Mouse (Mus musculus): ENCODE measurements around the gene Canx. TPM values are rescaled to one million over a fixed set of nuclear protein-coding genes. Genes with fewer than 3 reads are reported as not detected.

Gene Canx
- polyA plus RNA-seq, 1 experiment from 2014 or later, result 273 TPM

GRCm38 (mm10) chr11:50345486-50345885, 20.0 kb upstream of the Canx start:
- no peaks in the 10 kb centered on the region for H3K27me3 ChIP-seq (replicated peaks; ENCODE audit: control insufficient read depth, insufficient read depth, low read length)
- H3K36me3 ChIP-seq (ENCODE audit: control insufficient read depth, insufficient read depth), result no peaks in the 10 kb centered on the region
- no peaks in the 10 kb centered on the region for H3K4me1 ChIP-seq (replicated peaks; ENCODE audit: control insufficient read depth, insufficient read depth, low read length)
- no peak overlapping the region for H3K4me2 ChIP-seq (ENCODE audit: low read length)
- no peak overlapping the region for H3K4me3 ChIP-seq (replicated peaks; ENCODE audit: low read length)
- no peak overlapping the region for H3K9ac ChIP-seq (replicated peaks; ENCODE audit: low read depth, low read length)
- 69% methylated on average over 4 of the region's 4 CpGs for WGBS
- no peak for ATAC-seq
- no peaks in the 10 kb centered on the region for H3K9me3 ChIP-seq (ENCODE audit: control insufficient read depth, low read length)
- no peak overlapping the region for H3K27ac ChIP-seq (ENCODE audit: low read length)

DNA sequence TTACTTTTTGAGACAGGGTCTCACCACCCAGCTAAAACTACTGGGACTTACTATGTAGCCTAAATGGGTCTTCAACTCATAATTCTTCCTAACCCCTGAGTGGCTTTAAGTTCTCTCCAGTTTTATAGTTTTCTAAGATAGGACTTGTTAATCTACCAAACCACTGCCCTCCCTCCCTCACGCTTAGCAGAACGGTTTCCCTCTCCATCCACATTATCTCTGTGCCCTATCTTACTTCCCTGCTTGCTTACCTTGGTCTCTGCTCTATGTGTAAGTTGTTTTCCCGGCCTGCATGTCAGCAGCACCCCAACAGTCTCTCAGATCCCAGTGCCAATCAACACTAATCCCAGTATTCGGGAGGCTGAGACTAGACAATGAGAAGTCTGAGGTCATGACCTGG, 11.4 kb upstream of the Canx start:
- no peaks in the 10 kb centered on the region for H3K4me1 ChIP-seq (replicated peaks; ENCODE audit: control insufficient read depth, insufficient read depth, low read length)
- no peak overlapping the region for H3K27ac ChIP-seq (ENCODE audit: low read length)
- ATAC-seq, result no peak
- H3K9me3 ChIP-seq (ENCODE audit: control insufficient read depth, low read length), result no peaks in the 10 kb centered on the region
- H3K27me3 ChIP-seq (replicated peaks; ENCODE audit: control insufficient read depth, insufficient read depth, low read length), result no peaks in the 10 kb centered on the region
- H3K4me2 ChIP-seq (ENCODE audit: low read length), result no peak overlapping the region
- no peaks in the 10 kb centered on the region for H3K36me3 ChIP-seq (ENCODE audit: control insufficient read depth, insufficient read depth)
- no peak overlapping the region for H3K9ac ChIP-seq (replicated peaks; ENCODE audit: low read depth, low read length)
- WGBS, result 63% methylated on average over 4 of the region's 4 CpGs
- H3K4me3 ChIP-seq (replicated peaks; ENCODE audit: low read length), result no peak overlapping the region

GRCm38 (mm10) chr11:50336126-50336525, 10.7 kb upstream of the Canx start:
- no peak for ATAC-seq
- H3K9ac ChIP-seq (replicated peaks; ENCODE audit: low read depth, low read length), result no peak overlapping the region
- H3K4me3 ChIP-seq (replicated peaks; ENCODE audit: low read length), result no peak overlapping the region
- H3K36me3 ChIP-seq (ENCODE audit: control insufficient read depth, insufficient read depth), result no peaks in the 10 kb centered on the region
- no peak overlapping the region for H3K4me2 ChIP-seq (ENCODE audit: low read length)
- no peaks in the 10 kb centered on the region for H3K9me3 ChIP-seq (ENCODE audit: control insufficient read depth, low read length)
- H3K4me1 ChIP-seq (replicated peaks; ENCODE audit: control insufficient read depth, insufficient read depth, low read length), result no peaks in the 10 kb centered on the region
- H3K27me3 ChIP-seq (replicated peaks; ENCODE audit: control insufficient read depth, insufficient read depth, low read length), result no peaks in the 10 kb centered on the region
- 65% methylated on average over 1 of the region's 1 CpGs for WGBS
- H3K27ac ChIP-seq (ENCODE audit: low read length), result no peak overlapping the region

GRCm38 (mm10) chr11:50333181-50333580, 7.7 kb upstream of the Canx start:
- no peaks in the 10 kb centered on the region for H3K36me3 ChIP-seq (ENCODE audit: control insufficient read depth, insufficient read depth)
- H3K27me3 ChIP-seq (replicated peaks; ENCODE audit: control insufficient read depth, insufficient read depth, low read length), result no peaks in the 10 kb centered on the region
- H3K4me1 ChIP-seq (replicated peaks; ENCODE audit: control insufficient read depth, insufficient read depth, low read length), result no peaks in the 10 kb centered on the region
- H3K9me3 ChIP-seq (ENCODE audit: control insufficient read depth, low read length), result no peaks in the 10 kb centered on the region
- no peak overlapping the region for H3K27ac ChIP-seq (ENCODE audit: low read length)
- H3K4me2 ChIP-seq (ENCODE audit: low read length), result no peak overlapping the region
- ATAC-seq, result no peak
- WGBS, result 86% methylated on average over 3 of the region's 3 CpGs
- no peak overlapping the region for H3K9ac ChIP-seq (replicated peaks; ENCODE audit: low read depth, low read length)
- no peak overlapping the region for H3K4me3 ChIP-seq (replicated peaks; ENCODE audit: low read length)

DNA sequence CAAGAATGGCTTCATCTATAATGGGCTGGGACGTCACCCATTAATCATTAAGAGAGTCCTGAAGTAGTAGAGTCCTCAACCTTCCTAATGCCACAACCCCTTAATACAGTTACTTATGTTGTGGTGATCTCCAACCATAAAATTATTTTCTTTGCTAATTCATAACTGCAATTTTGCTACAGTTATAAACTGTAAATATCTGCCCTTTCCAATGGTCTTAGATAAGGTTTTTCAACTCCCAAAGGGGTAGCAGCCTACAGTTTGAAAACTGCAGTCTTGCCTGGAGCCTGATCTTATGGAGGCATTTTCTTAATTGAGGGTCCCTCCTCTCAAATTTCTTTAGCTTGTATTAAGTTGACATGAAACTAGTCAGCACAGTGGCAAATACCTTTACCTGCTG, 3.9 kb upstream of the Canx start:
- Histone ChIP-seq H3K27me3 (replicated peaks; ENCODE audit: control insufficient read depth, insufficient read depth, low read length) (no peaks in the 10 kb centered on the region), H3K4me2 (ENCODE audit: low read length) (no peak overlapping the region), H3K27ac (ENCODE audit: low read length) (no peak overlapping the region), H3K4me1 (replicated peaks; ENCODE audit: control insufficient read depth, insufficient read depth, low read length) (peaks cover 10% of the 10 kb centered on the region), H3K9ac (replicated peaks; ENCODE audit: low read depth, low read length) (no peak overlapping the region), H3K4me3 (replicated peaks; ENCODE audit: low read length) (no peak overlapping the region), H3K9me3 (ENCODE audit: control insufficient read depth, low read length) (no peaks in the 10 kb centered on the region), H3K36me3 (ENCODE audit: control insufficient read depth, insufficient read depth) (no peaks in the 10 kb centered on the region)
- 100% methylated on average over 1 of the region's 1 CpGs for WGBS
- ATAC-seq, result no peak

- no peak for ATAC-seq
- H3K4me3 ChIP-seq (replicated peaks; ENCODE audit: low read length), result no peak overlapping the region
- H3K27me3 ChIP-seq (replicated peaks; ENCODE audit: control insufficient read depth, insufficient read depth, low read length), result no peaks in the 10 kb centered on the region
- no peak overlapping the region for H3K4me2 ChIP-seq (ENCODE audit: low read length)
- no peak overlapping the region for H3K27ac ChIP-seq (ENCODE audit: low read length)
- H3K9ac ChIP-seq (replicated peaks; ENCODE audit: low read depth, low read length), result no peak overlapping the region
- H3K9me3 ChIP-seq (ENCODE audit: control insufficient read depth, low read length), result no peaks in the 10 kb centered on the region
- no peaks in the 10 kb centered on the region for H3K36me3 ChIP-seq (ENCODE audit: control insufficient read depth, insufficient read depth)
- WGBS, result 95% methylated on average over 3 of the region's 3 CpGs
- peaks cover 21% of the 10 kb centered on the region for H3K4me1 ChIP-seq (replicated peaks; ENCODE audit: control insufficient read depth, insufficient read depth, low read length)
These were observed 2.7 kb upstream of the Canx start for GRCm38 (mm10) chr11:50328075-50328625.

DNA sequence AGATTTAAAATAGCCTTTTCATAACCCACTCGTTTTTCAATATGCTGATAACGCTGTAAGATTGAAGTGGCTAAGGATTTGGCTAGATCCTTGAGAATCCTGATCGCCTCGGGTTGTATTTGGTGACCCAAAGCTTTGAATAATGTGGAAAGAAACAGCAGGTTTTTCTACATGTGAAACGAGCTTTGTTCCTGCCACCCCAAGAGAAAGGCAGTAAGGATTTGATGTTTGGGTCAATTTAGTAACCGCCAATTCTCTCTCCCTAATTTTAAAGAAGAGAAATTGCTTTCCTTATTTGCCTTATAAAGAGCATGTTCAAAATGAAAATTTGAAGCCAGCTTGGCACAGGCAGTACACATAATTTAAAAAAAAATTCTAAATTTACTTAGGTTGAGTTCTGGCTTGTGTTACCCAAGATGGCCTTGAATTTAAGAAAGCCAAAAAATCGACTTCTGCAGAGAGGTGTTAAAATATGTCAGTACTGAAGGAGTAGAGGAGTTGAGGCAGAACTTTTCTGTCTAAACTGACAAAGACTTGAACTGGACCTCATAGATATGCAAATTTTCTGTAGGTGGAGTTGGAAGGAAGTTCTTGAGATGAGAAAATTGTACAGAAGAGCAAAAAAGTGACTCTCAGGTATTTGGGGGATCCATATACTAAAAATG, 961 bp upstream of the Canx start:
- H3K9ac ChIP-seq (replicated peaks; ENCODE audit: low read depth, low read length), result peak overlapping the region; percentile 84
- peaks cover 29% of the 10 kb centered on the region for H3K4me1 ChIP-seq (replicated peaks; ENCODE audit: control insufficient read depth, insufficient read depth, low read length)
- H3K27ac ChIP-seq (ENCODE audit: low read length), result peak overlapping the region; percentile 93
- 4% methylated on average over 7 of the region's 7 CpGs for WGBS
- ATAC-seq, result no peak
- no peaks in the 10 kb centered on the region for H3K36me3 ChIP-seq (ENCODE audit: control insufficient read depth, insufficient read depth)
- H3K9me3 ChIP-seq (ENCODE audit: control insufficient read depth, low read length), result no peaks in the 10 kb centered on the region
- H3K4me2 ChIP-seq (ENCODE audit: low read length), result peak overlapping the region; percentile 81
- peak overlapping the region; percentile 99 for H3K4me3 ChIP-seq (replicated peaks; ENCODE audit: low read length)
- H3K27me3 ChIP-seq (replicated peaks; ENCODE audit: control insufficient read depth, insufficient read depth, low read length), result no peaks in the 10 kb centered on the region

- WGBS, result 1% methylated on average over 34 of the region's 34 CpGs
- no peaks in the 10 kb centered on the region for H3K36me3 ChIP-seq (ENCODE audit: control insufficient read depth, insufficient read depth)
- H3K4me2 ChIP-seq (ENCODE audit: low read length), result peak overlapping the region; percentile 61
- peak overlapping the region; percentile 99 for H3K4me3 ChIP-seq (replicated peaks; ENCODE audit: low read length)
- no peak; the same call in 1 of the 2 replicates for ATAC-seq
- H3K9ac ChIP-seq (replicated peaks; ENCODE audit: low read depth, low read length), result peak overlapping the region; percentile 95
- H3K9me3 ChIP-seq (ENCODE audit: control insufficient read depth, low read length), result no peaks in the 10 kb centered on the region
- no peaks in the 10 kb centered on the region for H3K27me3 ChIP-seq (replicated peaks; ENCODE audit: control insufficient read depth, insufficient read depth, low read length)
- H3K4me1 ChIP-seq (replicated peaks; ENCODE audit: control insufficient read depth, insufficient read depth, low read length), result peaks cover 29% of the 10 kb centered on the region
- H3K27ac ChIP-seq (ENCODE audit: low read length), result peak overlapping the region; percentile 87
These were observed 562 bp downstream of the Canx start for GRCm38 (mm10) chr11:50324751-50325471.

DNA sequence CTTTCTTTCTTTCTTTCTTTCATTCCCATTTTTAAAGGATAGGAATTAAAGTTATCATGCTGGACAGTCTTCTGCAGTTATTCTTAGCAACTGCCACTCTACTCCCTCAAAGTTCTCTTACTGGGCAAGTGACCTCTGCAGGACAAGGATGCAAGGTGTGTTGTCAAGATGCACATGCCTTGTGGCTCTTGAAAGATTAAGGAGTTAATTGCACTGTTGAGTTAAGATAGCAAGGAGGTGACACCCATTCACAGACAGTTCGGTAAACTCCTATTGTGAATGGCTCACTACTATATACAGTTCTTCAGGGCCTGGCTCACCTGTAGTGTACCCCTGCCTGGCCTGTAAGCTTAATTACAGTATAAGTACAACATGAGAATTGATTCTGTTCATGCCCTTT, 1.6 kb downstream of the Canx start:
- H3K27ac ChIP-seq (ENCODE audit: low read length), result no peak overlapping the region
- WGBS, result 29% methylated on average over 1 of the region's 1 CpGs
- no peaks in the 10 kb centered on the region for H3K27me3 ChIP-seq (replicated peaks; ENCODE audit: control insufficient read depth, insufficient read depth, low read length)
- H3K4me2 ChIP-seq (ENCODE audit: low read length), result peak overlapping the region; percentile 61
- H3K9me3 ChIP-seq (ENCODE audit: control insufficient read depth, low read length), result no peaks in the 10 kb centered on the region
- peak overlapping the region; percentile 99 for H3K4me3 ChIP-seq (replicated peaks; ENCODE audit: low read length)
- no peak for ATAC-seq
- H3K36me3 ChIP-seq (ENCODE audit: control insufficient read depth, insufficient read depth), result 0 out of 2 replicates have a peak, but pooled peaks cover 3% of the 10 kb centered on the region
- no peak overlapping the region for H3K9ac ChIP-seq (replicated peaks; ENCODE audit: low read depth, low read length)
- H3K4me1 ChIP-seq (replicated peaks; ENCODE audit: control insufficient read depth, insufficient read depth, low read length), result peaks cover 29% of the 10 kb centered on the region

Data from forebrain, embryonic 16.5 days (tissue).